In the genomic region with DNA sequence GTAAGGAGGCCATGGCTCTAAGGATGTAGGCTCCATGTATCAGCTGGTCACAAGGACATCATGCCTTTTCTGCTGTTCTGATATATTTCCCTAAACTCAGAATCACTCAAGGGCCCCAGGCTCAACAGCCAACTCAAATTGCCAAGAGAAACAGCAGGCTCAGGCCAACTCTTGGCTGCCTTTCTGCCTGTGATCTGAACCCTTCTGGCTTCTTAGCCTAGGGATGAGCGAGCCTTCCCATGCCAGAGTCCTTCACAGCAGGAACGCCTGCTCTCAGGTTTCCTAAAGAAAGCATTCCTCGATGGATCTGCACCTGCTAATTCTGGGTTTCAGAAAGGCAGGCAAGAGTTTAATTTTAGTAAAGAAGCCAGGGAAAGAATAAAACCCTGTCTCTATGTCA, we compare ENCODE assay signal across 10 mouse cellular contexts. TPM values are rescaled to one million over a fixed set of nuclear protein-coding genes. Genes with fewer than 3 reads are reported as not detected.
A peak's percentile ranks its signal among the peaks of the same experiment; 100 is the strongest.
DNase-seq lines count a peak whose midpoint lies in the region; ATAC-seq and TF ChIP-seq lines count a peak whose summit lies in the region.
"Had no signal": no experiment of that assay in that cellular context is flagged by ENCODE, and none has a peak within 500 bp of the region (broad histone marks: within the 10 kb centered on the region; RNA-seq: fewer than 3 reads in every experiment).

No protein-coding gene starts in this region.

- no peaks in the 10 kb centered on the region for H3K9me3 ChIP-seq in liver, embryonic 12.5 days (replicated peaks)
- H3K9me3 ChIP-seq: limb, embryonic 12.5 days; neural tube, embryonic 13.5 days had no signal

- peak; percentile 49 for DNase-seq in liver, adult 2 months (ENCODE audit: extremely low read depth, low read depth, low spot score)
- peak; percentile 79 to 90 for DNase-seq in cerebellum, adult 2 months
- DNase-seq in gastrocnemius, adult 18-20 months (ENCODE audit: low spot score), result peak; percentile 74
- peak; percentile 19 for DNase-seq in heart, postnatal 25 days (ENCODE audit: low spot score)
- no peak for DNase-seq in c-Kit-positive CD71-positive TER-119-positive erythroid progenitor cells, embryonic 14.5 days (ENCODE audit: low spot score)
- no peak for DNase-seq in B cell, adult 2 months
- DNase-seq: right cerebral cortex, postnatal 14 days had no signal

- no peak for TF ChIP-seq POLR2A in liver, adult 2 months (IDR thresholded peaks at IDR 0.05; ENCODE audit: extremely low read depth, insufficient read depth, low read length)
- TF ChIP-seq POLR2A in cerebellum, adult 2 months (IDR thresholded peaks at IDR 0.05; ENCODE audit: borderline replicate concordance, insufficient read depth, low read length), result no peak

- peaks cover 27% of the 10 kb centered on the region; the same call in 1 of the 2 replicates for H3K79me2 ChIP-seq in liver, adult 2 months (ENCODE audit: control insufficient read depth, insufficient read depth, low read length)

- H3K36me3 ChIP-seq in liver, adult 2 months (ENCODE audit: control insufficient read depth, insufficient read depth, low read length), result no peaks in the 10 kb centered on the region
- no peaks in the 10 kb centered on the region for H3K36me3 ChIP-seq in liver, embryonic 12.5 days
- H3K36me3 ChIP-seq: neural tube, embryonic 13.5 days had no signal

- no peak overlapping the region for H3K4me2 ChIP-seq in liver, embryonic 12.5 days
- H3K4me2 ChIP-seq: limb, embryonic 12.5 days; neural tube, embryonic 13.5 days had no signal

- TF ChIP-seq CTCF in liver, adult 2 months (IDR thresholded peaks at IDR 0.05; ENCODE audit: low read depth, low read length), result no peak
- TF ChIP-seq CTCF in cerebellum, adult 2 months (IDR thresholded peaks at IDR 0.05; ENCODE audit: borderline replicate concordance, insufficient read depth, low read depth, low read length), result no peak

- WGBS in liver, adult 2 months, result 38% methylated on average over 3 of the region's 3 CpGs
- WGBS in liver, embryonic 12.5 days (ENCODE audit: insufficient replicate concordance), result 67% methylated on average over 3 of the region's 3 CpGs
- whole genome bisulfite sequencing in cerebellum, adult 2 months, result 0% methylated on average over 3 of the region's 3 CpGs

- no peaks in the 10 kb centered on the region for H3K27me3 ChIP-seq in liver, adult 2 months (ENCODE audit: control insufficient read depth, insufficient read depth, low read length)
- no peaks in the 10 kb centered on the region for H3K27me3 ChIP-seq in liver, embryonic 12.5 days (replicated peaks)
- no peaks in the 10 kb centered on the region for H3K27me3 ChIP-seq in cerebellum, adult 2 months (ENCODE audit: control insufficient read depth, insufficient read depth, low read length)
- H3K27me3 ChIP-seq: limb, embryonic 12.5 days; neural tube, embryonic 13.5 days had no signal

- H3K4me3 ChIP-seq in liver, adult 2 months (ENCODE audit: insufficient read depth, low read depth, low read length), result no peak overlapping the region
- H3K4me3 ChIP-seq in liver, embryonic 12.5 days, result no peak overlapping the region
- no peak overlapping the region for H3K4me3 ChIP-seq in cerebellum, adult 2 months (replicated peaks; ENCODE audit: insufficient read depth, low read depth, low read length)
- H3K4me3 ChIP-seq: limb, embryonic 12.5 days; neural tube, embryonic 13.5 days had no signal

- no peak overlapping the region for H3K27ac ChIP-seq in liver, adult 2 months (replicated peaks; ENCODE audit: insufficient read depth, low read depth, low read length)
- H3K27ac ChIP-seq in liver, embryonic 12.5 days, result no peak overlapping the region
- H3K27ac ChIP-seq in cerebellum, adult 2 months (ENCODE audit: insufficient read depth, low read length), result no peak overlapping the region
- H3K27ac ChIP-seq: limb, embryonic 12.5 days; neural tube, embryonic 13.5 days had no signal

- intact Hi-C loops in heart, postnatal 25 days (cut with DNase I), result no loop called here

- ATAC-seq in liver, embryonic 12.5 days, result no peak

- H3K9ac ChIP-seq in liver, adult 2 months (ENCODE audit: low read depth, low read length), result no peak overlapping the region
- no peak overlapping the region for H3K9ac ChIP-seq in liver, embryonic 12.5 days
- H3K9ac ChIP-seq: limb, embryonic 12.5 days; neural tube, embryonic 13.5 days had no signal

- no peaks in the 10 kb centered on the region for H3K4me1 ChIP-seq in liver, adult 2 months (ENCODE audit: control insufficient read depth, insufficient read depth, low read length)
- H3K4me1 ChIP-seq in liver, embryonic 12.5 days, result peaks cover 7% of the 10 kb centered on the region
- peaks cover 18% of the 10 kb centered on the region for H3K4me1 ChIP-seq in cerebellum, adult 2 months (ENCODE audit: control insufficient read depth, insufficient read depth, low read length)

RNA-seq across cellular contexts. Expression of a gene that starts 43.4 kb away (rescaled TPM):
- total RNA-seq in liver, adult 2 months (2014; rRNA removed), result 6.5 and 8.6 TPM in 2 replicates
- polyA plus RNA-seq in liver, adult 2 months (2012; rRNA removed), result 15.1 and 17.3 TPM in 2 replicates
- 4.1 and 4.5 TPM in 2 replicates for polyA plus RNA-seq in liver, embryonic 12.5 days (2016; fragmentation: Nextera tagmentation; extraction: Ambion mirVana)
- polyA plus RNA-seq in cerebellum, adult 2 months (2012; rRNA removed), result 14.9 and 16.0 TPM in 2 replicates
- total RNA-seq in gastrocnemius, adult 18-20 months (2021), result 10 to 100 TPM in 1 of 2 experiments, 1 to 10 TPM in 1; 6.9 to 11.3 TPM
- total RNA-seq in heart, postnatal 25 days (2021), result 10 to 100 TPM; 23.2 to 26.2 TPM

Comparison
In these comparisons a context has a peak if more than half of its experiments do, and no peak if none do; other contexts are left out.
1. DNase-seq: peak in liver, adult 2 months (single experiment), cerebellum, adult 2 months (2 of 2), gastrocnemius, adult 18-20 months (single experiment) and heart, postnatal 25 days (single experiment); none in c-Kit-positive CD71-positive TER-119-positive erythroid progenitor cells, embryonic 14.5 days (single experiment) and B cell, adult 2 months (0 of 2).